Mouse (Mus musculus): ENCODE data around the gene Noto.

DNA sequence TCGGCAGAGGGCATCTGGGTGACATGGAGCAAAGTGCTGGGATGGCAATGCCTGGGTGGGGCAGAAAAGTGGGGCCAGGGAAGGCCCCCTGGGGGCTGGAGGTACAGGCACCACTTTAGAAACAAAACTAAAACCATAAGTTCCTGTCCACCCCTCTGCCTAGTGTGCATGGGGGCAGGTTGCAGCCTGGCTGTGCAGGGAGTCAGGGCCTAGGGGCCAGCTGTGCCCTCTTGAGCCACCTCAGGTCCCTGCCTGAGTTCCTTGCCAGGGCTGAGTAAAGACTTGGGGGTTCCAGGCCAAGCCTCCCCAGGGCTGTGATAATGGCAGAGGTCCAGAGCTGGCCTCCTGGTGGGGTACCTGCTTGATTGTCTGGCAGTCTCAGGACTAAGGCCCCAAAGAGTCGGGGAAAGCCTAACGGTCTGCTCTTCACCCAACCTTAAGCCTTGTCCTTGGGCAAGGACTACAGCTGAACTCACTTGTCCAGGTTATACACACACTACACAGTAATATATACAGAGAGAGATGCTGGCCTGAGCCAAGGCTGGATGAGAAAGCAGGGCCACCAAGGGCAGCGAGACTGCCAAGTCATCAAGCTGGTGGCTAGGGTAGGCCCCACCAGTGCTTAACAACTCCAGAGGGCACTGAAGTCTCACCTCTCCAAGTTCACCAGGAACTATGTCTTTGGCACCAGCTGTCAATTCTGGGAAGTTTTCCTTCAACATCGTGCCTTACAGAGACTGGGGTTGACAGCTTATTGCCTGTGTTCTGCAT lies 46.2 kb downstream of the Noto start:
- TF ChIP-seq CTCF (IDR thresholded peaks at IDR 0.05; ENCODE audit: extremely low read depth, insufficient read depth, insufficient read length, insufficient replicate concordance) (no peak), POLR2A (IDR thresholded peaks at IDR 0.05; ENCODE audit: low read depth, low read length) (no peak)

Measured in spleen, adult 2 months (tissue).